Comparison of ENCODE assay signal across 8 mouse cellular contexts in the genomic region with DNA sequence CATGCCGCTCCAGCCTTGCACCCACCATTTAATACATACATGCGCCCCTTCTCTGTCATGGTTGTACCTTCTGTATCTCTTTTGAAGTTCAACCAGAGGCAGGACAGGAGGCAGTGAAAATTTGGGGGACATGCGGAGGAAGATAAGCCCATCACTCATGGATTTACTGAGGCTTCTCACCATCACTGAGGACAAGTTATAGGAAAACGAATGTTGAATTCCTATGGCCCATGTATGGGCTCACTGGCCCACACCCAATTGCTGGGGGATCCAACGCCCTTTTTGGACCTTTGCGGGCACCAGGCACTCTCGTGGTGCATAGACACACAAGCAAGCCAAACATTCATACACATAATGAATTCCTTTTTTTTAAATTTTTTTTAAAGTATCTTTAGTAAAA. TPM values are rescaled to one million over a fixed set of nuclear protein-coding genes. Genes with fewer than 3 reads are reported as not detected.
DNase-seq lines count a peak whose midpoint lies in the region; ATAC-seq and TF ChIP-seq lines count a peak whose summit lies in the region.

A gene (plus strand): TSS at position 301 of the 400 bp plus-strand sequence.

- H3K4me2 ChIP-seq in forebrain, embryonic 16.5 days (ENCODE audit: low read length): peak within 1 kb of the TSS; percentile 87
- H3K4me2 ChIP-seq in hindbrain, embryonic 12.5 days (replicated peaks): peak within 1 kb of the TSS; percentile 61
- H3K4me2 ChIP-seq in liver, embryonic 14.5 days (ENCODE audit: low read depth): peak within 1 kb of the TSS; percentile 91

- TF ChIP-seq EP300 in liver, embryonic 14.5 days (IDR thresholded peaks at IDR 0.05; ENCODE audit: low read depth): no peak

- CTCF ChIA-PET in Patski (lab: Charles Lee): interaction anchor here (1.4 kb wide), 1 partner anchor 9 kb away, joined by 3 read pairs; no protein-coding TSS in a partner anchor

- WGBS in forebrain, embryonic 16.5 days: 50% methylated on average over 7 of the region's 7 CpGs
- 48% methylated on average over 7 of the region's 7 CpGs for WGBS in hindbrain, embryonic 12.5 days
- WGBS in liver, embryonic 14.5 days (ENCODE audit: insufficient replicate concordance): 56% methylated on average over 7 of the region's 7 CpGs

- no peaks in the 10 kb centered on the region for H3K27me3 ChIP-seq in Patski
- H3K27me3 ChIP-seq in forebrain, embryonic 16.5 days (replicated peaks; ENCODE audit: control insufficient read depth, insufficient read depth, low read length): no peaks in the 10 kb centered on the region
- no peaks in the 10 kb centered on the region for H3K27me3 ChIP-seq in hindbrain, embryonic 12.5 days
- H3K27me3 ChIP-seq in liver, embryonic 14.5 days (ENCODE audit: control insufficient read depth, insufficient read depth, low read length): no peaks in the 10 kb centered on the region; the same call in 1 of the 2 replicates

- POLR2A ChIA-PET in Patski (lab: Charles Lee): interaction anchor here (0.6 kb wide), 1 partner anchor 197 kb away, joined by 5 read pairs; no protein-coding TSS in a partner anchor

- ATAC-seq in Patski: no peak
- ATAC-seq in forebrain, embryonic 16.5 days: peak; percentile 7
- ATAC-seq in hindbrain, embryonic 12.5 days (ENCODE audit: low FRiP score): peak; percentile 0; the same call in 1 of the 2 replicates
- no peak for ATAC-seq in liver, embryonic 14.5 days (ENCODE audit: insufficient read depth)

- H3K9ac ChIP-seq in forebrain, embryonic 16.5 days (replicated peaks; ENCODE audit: low read depth, low read length): peak within 1 kb of the TSS; percentile 99
- peak within 1 kb of the TSS; percentile 71 for H3K9ac ChIP-seq in hindbrain, embryonic 12.5 days
- H3K9ac ChIP-seq in liver, embryonic 14.5 days (replicated peaks): peak within 1 kb of the TSS; percentile 70

- H3K9me3 ChIP-seq in forebrain, embryonic 16.5 days (ENCODE audit: control insufficient read depth, low read length): no peaks in the 10 kb centered on the region
- H3K9me3 ChIP-seq in hindbrain, embryonic 12.5 days (replicated peaks): no peaks in the 10 kb centered on the region
- no peaks in the 10 kb centered on the region for H3K9me3 ChIP-seq in liver, embryonic 14.5 days (ENCODE audit: control insufficient read depth, low read length)

- peak within 1 kb of the TSS; percentile 97 for H3K4me3 ChIP-seq in forebrain, embryonic 16.5 days (replicated peaks; ENCODE audit: low read length)
- peak within 1 kb of the TSS; percentile 83 for H3K4me3 ChIP-seq in hindbrain, embryonic 12.5 days
- H3K4me3 ChIP-seq in liver, embryonic 14.5 days (ENCODE audit: insufficient read depth in 1 of 2, low read depth in 2 of 2, low read length in 2 of 2): peak within 1 kb of the TSS; percentile 66 to 72

- H3K27ac ChIP-seq in forebrain, embryonic 16.5 days (ENCODE audit: low read length): peak within 1 kb of the TSS; percentile 96
- H3K27ac ChIP-seq in hindbrain, embryonic 12.5 days: peak within 1 kb of the TSS; percentile 87
- no peak within 1 kb of the TSS for H3K27ac ChIP-seq in liver, embryonic 14.5 days

- peaks cover 15% of the 10 kb centered on the region for H3K4me1 ChIP-seq in forebrain, embryonic 16.5 days (replicated peaks; ENCODE audit: control insufficient read depth, insufficient read depth, low read length)
- peaks cover 7% of the 10 kb centered on the region; the same call in 1 of the 2 replicates for H3K4me1 ChIP-seq in hindbrain, embryonic 12.5 days
- H3K4me1 ChIP-seq in liver, embryonic 14.5 days (replicated peaks; ENCODE audit: control insufficient read depth in 2 of 2, insufficient read depth in 2 of 2, low read length in 1 of 2): peaks cover 0 to 5% of the 10 kb centered on the region in 2 experiments; a peak in 3 of 4 replicates

- TF ChIP-seq CTCF in Patski (IDR thresholded peaks at IDR 0.05): no peak
- no peak for TF ChIP-seq CTCF in liver, embryonic 14.5 days (IDR thresholded peaks at IDR 0.05; ENCODE audit: low read depth)

- peak; percentile 19 for DNase-seq in kidney, adult 9 months
- DNase-seq in kidney, adult 8-10 months: no peak
- DNase-seq in Patski (ENCODE audit: low read depth, low spot score): no peak
- no peak for DNase-seq in liver, embryonic 14.5 days (ENCODE audit: low read depth in 3 of 3, low spot score in 3 of 3)
- no peak for DNase-seq in embryo, embryonic 11 days
- DNase-seq in ovary, postnatal 10 days (ENCODE audit: low spot score): no peak

- H3K36me3 ChIP-seq in forebrain, embryonic 16.5 days (ENCODE audit: control insufficient read depth, insufficient read depth): no peaks in the 10 kb centered on the region
- no peaks in the 10 kb centered on the region for H3K36me3 ChIP-seq in hindbrain, embryonic 12.5 days
- H3K36me3 ChIP-seq in liver, embryonic 14.5 days (replicated peaks; ENCODE audit: control insufficient read depth, insufficient read depth, low read depth): no peaks in the 10 kb centered on the region

- in situ Hi-C loops in Patski (cut with MboI; ENCODE audit: low pct_unique_long_range_greater_than_20kb): no loop called here

RNA-seq across cellular contexts. Expression of the gene that starts here (rescaled TPM):
- 81.0 TPM for polyA plus RNA-seq in Patski (2021)
- polyA plus RNA-seq in forebrain, embryonic 16.5 days (2015; fragmentation: Nextera tagmentation; extraction: Ambion mirVana): 62.1 and 71.9 TPM in 2 replicates
- polyA plus RNA-seq in hindbrain, embryonic 12.5 days (2016; fragmentation: Nextera tagmentation; extraction: Ambion mirVana): 81.3 and 83.7 TPM in 2 replicates
- polyA plus RNA-seq in liver, embryonic 14.5 days (2012; rRNA removed): 5.2 and 6.4 TPM in 2 replicates
- polyA plus RNA-seq in liver, embryonic 14.5 days (2014; fragmentation: Nextera tagmentation; extraction: Ambion mirVana): 16.1 TPM in 2 replicates

Comparison
In these comparisons a context has a peak if more than half of its experiments do, and no peak if none do; other contexts are left out.
1. ATAC-seq: peak in forebrain, embryonic 16.5 days (single experiment) and hindbrain, embryonic 12.5 days (single experiment); none in Patski (single experiment) and liver, embryonic 14.5 days (single experiment).
2. Peak in every context shown above with its lines, with median percentiles within 50 percentile points of each other: H3K4me2 ChIP-seq, H3K4me3 ChIP-seq and H3K9ac ChIP-seq.